Mouse (Mus musculus) bone marrow, adult 2 months (tissue): ENCODE results near the gene Rbm47.

Source experiments
- CTCF ChIP-seq: fragments of 200-500 bp; IDR thresholded peaks from 2 replicates; pipeline ENCODE4 v1.5.1; 2011; ENCODE audit warnings: low read length, control low read depth; ENCODE audit not compliant: control insufficient read depth, insufficient read depth
- POLR2A ChIP-seq: fragments of 200-500 bp; IDR thresholded peaks from 2 replicates; pipeline ENCODE4 v1.6.1; 2011; ENCODE audit warnings: low read depth, mild to moderate bottlenecking, control low read depth, low read length, borderline replicate concordance; ENCODE audit not compliant: control insufficient read depth

GRCm38 (mm10) chr5:66015449-66015961, 157.4 kb downstream of the Rbm47 start:
- TF ChIP-seq POLR2A (no peak), CTCF (no peak)
